Mouse (Mus musculus) embryonic facial prominence, embryonic 14.5 days (tissue): Measurements from ENCODE around the gene Kcnj11. TPM values are rescaled to one million over a fixed set of nuclear protein-coding genes. Genes with fewer than 3 reads are reported as not detected.

Source experiments
- ATAC-seq: fragments of 200-750 bp; cut with Nextera tagmentation; 2 replicates; pipeline ENCODE4 v1.8.0; 2017; ENCODE audit warnings: low read depth, moderate number of reproducible peaks, moderate TSS enrichment
- DNase-seq: peaks from one replicate; pipeline ENCODE4 v3.0.0-alpha.2; 2015; ENCODE audit warnings: low spot score
- H3K27ac ChIP-seq: fragments of 300-500 bp; sonication (generic); replicated peaks from 2 replicates; pipeline ENCODE4 v1.5.1; 2014; ENCODE audit warnings: low read depth, mild to moderate bottlenecking, low read length, moderate library complexity
- H3K27me3 ChIP-seq: fragments of 300-500 bp; sonication (generic); replicated peaks from 2 replicates; pipeline ENCODE4 v1.6.1; 2014; ENCODE audit warnings: low read length; ENCODE audit not compliant: control insufficient read depth, insufficient read depth
- H3K36me3 ChIP-seq: fragments of 300-500 bp; sonication (generic); 2 replicates; pipeline ENCODE4 v1.6.1; 2014; ENCODE audit warnings: low read length, mixed read lengths; ENCODE audit not compliant: control insufficient read depth, insufficient read depth
- H3K4me1 ChIP-seq: fragments of 300-500 bp; sonication (generic); 2 replicates; pipeline ENCODE4 v1.6.1; 2014; ENCODE audit warnings: antibody characterized with exemption, low read length; ENCODE audit not compliant: control insufficient read depth, insufficient read depth
- H3K4me2 ChIP-seq: fragments of 300-500 bp; sonication (generic); 2 replicates; pipeline ENCODE4 v1.6.1; 2014; ENCODE audit warnings: low read depth, mild to moderate bottlenecking, low read length, moderate library complexity, mixed read lengths
- H3K4me3 ChIP-seq: fragments of 300-500 bp; sonication (generic); 2 replicates; pipeline ENCODE4 v1.5.1; 2014; ENCODE audit warnings: low read depth, mild to moderate bottlenecking, low read length
- H3K9ac ChIP-seq: fragments of 300-500 bp; sonication (generic); 2 replicates; pipeline ENCODE4 v1.6.1; 2014; ENCODE audit warnings: low read depth, mild to moderate bottlenecking, low read length, moderate library complexity, mixed read lengths
- H3K9me3 ChIP-seq: fragments of 300-500 bp; sonication (generic); 2 replicates; pipeline ENCODE4 v1.6.1; 2016; ENCODE audit warnings: low read length; ENCODE audit not compliant: control insufficient read depth
- WGBS: fragments of 180-500 bp; shearing (Covaris S2); extraction: QIAGEN DNeasy Blood & Tissue Kit; methylation state at CpG from one replicate; pipeline ENCODE4 v1.1.7; 2014; 5-methylcytosine and 5-hydroxymethylcytosine counted together
- polyA plus RNA-seq: library from polyadenylated mRNA; unstranded; fragments of >200 nt; fragmentation: Nextera tagmentation; extraction: Ambion mirVana; gene quantifications from 2 replicates; pipeline ENCODE4 v1.2.1, GENCODE M21; 2014

Kcnj11 gene
- polyA plus RNA-seq, 1 experiment from 2014 or later = 0.61 TPM

GRCm38 (mm10) chr7:46077675-46078074, 22.9 kb downstream of the Kcnj11 start:
- Histone ChIP-seq H3K9me3 (no peaks in the 10 kb centered on the region), H3K4me3 (no peak overlapping the region), H3K4me1 (no peaks in the 10 kb centered on the region), H3K27ac (no peak overlapping the region), H3K4me2 (no peak overlapping the region), H3K36me3 (peaks cover 99% of the 10 kb centered on the region), H3K9ac (no peak overlapping the region), H3K27me3 (no peaks in the 10 kb centered on the region)
- WGBS = 80% methylated on average over 12 of the region's 12 CpGs
- ATAC-seq (0 out of 2 replicates have a peak, but pooled peaks have one; percentile 22), DNase-seq (peak; percentile 8)

DNA sequence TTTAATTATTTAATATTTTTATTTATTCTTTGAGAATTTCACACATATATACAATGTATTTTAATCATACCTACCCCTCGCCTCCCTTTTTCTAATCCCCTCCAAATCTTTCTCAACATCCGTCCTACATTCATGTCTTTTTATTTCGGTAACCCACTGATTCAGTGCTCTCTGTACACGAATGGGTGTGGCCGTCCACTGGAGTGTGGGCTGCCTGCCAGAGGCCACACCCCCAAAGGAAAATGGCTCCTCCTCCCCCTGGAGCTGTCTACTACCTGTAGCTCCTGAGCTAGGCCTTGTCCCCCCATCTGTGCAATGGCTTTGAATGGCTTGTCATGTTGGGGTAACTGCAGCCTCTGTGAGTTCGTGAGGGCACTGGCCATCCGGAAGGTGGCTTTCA, 23.7 kb downstream of the Kcnj11 start:
- 84% methylated on average over 7 of the region's 7 CpGs for WGBS
- ATAC-seq = no peak
- Histone ChIP-seq H3K36me3 (peaks cover 99% of the 10 kb centered on the region), H3K4me3 (no peak overlapping the region), H3K4me2 (no peak overlapping the region), H3K9me3 (no peaks in the 10 kb centered on the region), H3K4me1 (no peaks in the 10 kb centered on the region), H3K27me3 (no peaks in the 10 kb centered on the region), H3K9ac (no peak overlapping the region), H3K27ac (no peak overlapping the region)
- DNase-seq = no peak

DNA sequence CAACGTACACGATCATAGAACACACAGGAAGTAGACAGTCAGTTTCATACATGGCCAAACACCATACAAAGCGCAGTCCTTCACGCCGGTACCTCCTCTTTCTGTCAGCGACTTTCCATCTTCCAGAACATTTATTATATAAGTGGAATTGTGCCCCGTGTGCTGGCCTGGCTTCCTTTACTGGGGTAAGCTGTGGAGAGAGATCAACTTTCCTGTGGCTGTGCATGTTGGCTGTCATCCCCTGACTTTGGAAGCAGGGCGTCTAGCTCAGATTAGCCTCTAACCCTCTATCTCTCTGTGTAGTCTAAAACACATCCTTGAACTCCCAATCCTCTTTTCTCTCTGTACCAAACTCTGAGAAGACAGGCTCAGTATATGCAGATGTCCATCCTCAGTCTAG, 31.7 kb downstream of the Kcnj11 start:
- Histone ChIP-seq H3K9ac (no peak overlapping the region), H3K27ac (no peak overlapping the region), H3K27me3 (no peaks in the 10 kb centered on the region), H3K4me2 (no peak overlapping the region), H3K4me3 (no peak overlapping the region), H3K4me1 (no peaks in the 10 kb centered on the region), H3K9me3 (no peaks in the 10 kb centered on the region), H3K36me3 (peaks cover 85% of the 10 kb centered on the region)
- ATAC-seq = no peak
- 96% methylated on average over 8 of the region's 8 CpGs for WGBS
- no peak for DNase-seq

- H3K4me3 ChIP-seq = no peak overlapping the region
- H3K9ac ChIP-seq = no peak overlapping the region
- no peak overlapping the region for H3K4me2 ChIP-seq
- peaks cover 80% of the 10 kb centered on the region for H3K36me3 ChIP-seq
- H3K27me3 ChIP-seq = no peaks in the 10 kb centered on the region
- DNase-seq (no peak), ATAC-seq (no peak)
- H3K4me1 ChIP-seq = no peaks in the 10 kb centered on the region
- WGBS = 91% methylated on average over 6 of the region's 6 CpGs
- H3K9me3 ChIP-seq = no peaks in the 10 kb centered on the region
- H3K27ac ChIP-seq = no peak overlapping the region
These were observed 37.3 kb downstream of the Kcnj11 start for GRCm38 (mm10) chr7:46063296-46063695.

DNA sequence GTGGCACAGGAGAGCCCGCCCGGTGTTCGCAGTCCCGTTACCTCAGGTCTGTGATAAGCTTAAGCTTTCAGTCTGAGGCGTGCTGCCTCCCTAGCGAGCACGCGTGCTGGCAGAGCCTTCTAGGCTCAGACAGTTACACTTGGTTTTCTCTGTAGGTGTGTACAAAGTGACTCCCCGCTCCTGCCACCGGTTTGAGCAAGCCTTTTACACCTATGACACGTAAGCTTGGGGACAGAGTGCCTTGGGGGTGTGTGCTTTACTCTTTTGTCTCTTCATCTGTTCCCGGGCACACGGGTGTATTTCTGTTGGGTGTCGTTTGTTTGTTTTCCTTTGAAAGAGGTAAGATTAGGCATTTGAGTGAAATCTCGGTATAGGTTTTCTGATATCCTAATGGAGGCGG, 39.0 kb downstream of the Kcnj11 start:
- Histone ChIP-seq H3K4me2 (no peak overlapping the region), H3K27ac (no peak overlapping the region), H3K4me1 (no peaks in the 10 kb centered on the region), H3K9ac (no peak overlapping the region), H3K9me3 (no peaks in the 10 kb centered on the region), H3K36me3 (peaks cover 90% of the 10 kb centered on the region), H3K4me3 (no peak overlapping the region), H3K27me3 (no peaks in the 10 kb centered on the region)
- DNase-seq (no peak), ATAC-seq (no peak)
- 96% methylated on average over 16 of the region's 16 CpGs for WGBS

DNA sequence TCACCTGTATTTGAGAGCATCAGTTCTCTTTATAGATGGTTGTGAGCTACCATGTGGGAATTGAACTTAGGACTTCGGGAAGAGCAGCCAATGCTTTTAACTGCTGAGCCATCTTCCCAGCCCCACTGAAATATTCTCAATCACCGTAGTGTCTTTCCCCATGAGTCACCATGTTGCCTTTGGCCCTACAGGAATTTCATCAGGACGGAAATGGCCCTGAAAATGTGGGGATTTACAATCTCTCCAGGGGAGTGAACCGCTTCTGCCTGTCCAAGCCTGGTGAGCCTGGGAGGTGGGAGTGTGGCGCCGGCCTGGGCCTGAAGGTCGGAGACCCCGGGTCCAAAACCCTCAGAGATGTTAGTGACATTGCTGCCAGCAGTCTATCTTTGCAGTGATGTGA, 39.9 kb downstream of the Kcnj11 start:
- H3K9ac ChIP-seq = no peak overlapping the region
- H3K27ac ChIP-seq = no peak overlapping the region
- H3K4me3 ChIP-seq = no peak overlapping the region
- H3K9me3 ChIP-seq = no peaks in the 10 kb centered on the region
- H3K27me3 ChIP-seq = no peaks in the 10 kb centered on the region
- H3K4me1 ChIP-seq = no peaks in the 10 kb centered on the region
- peaks cover 91% of the 10 kb centered on the region for H3K36me3 ChIP-seq
- DNase-seq (no peak), ATAC-seq (no peak)
- WGBS = 93% methylated on average over 8 of the region's 8 CpGs
- H3K4me2 ChIP-seq = no peak overlapping the region

DNA sequence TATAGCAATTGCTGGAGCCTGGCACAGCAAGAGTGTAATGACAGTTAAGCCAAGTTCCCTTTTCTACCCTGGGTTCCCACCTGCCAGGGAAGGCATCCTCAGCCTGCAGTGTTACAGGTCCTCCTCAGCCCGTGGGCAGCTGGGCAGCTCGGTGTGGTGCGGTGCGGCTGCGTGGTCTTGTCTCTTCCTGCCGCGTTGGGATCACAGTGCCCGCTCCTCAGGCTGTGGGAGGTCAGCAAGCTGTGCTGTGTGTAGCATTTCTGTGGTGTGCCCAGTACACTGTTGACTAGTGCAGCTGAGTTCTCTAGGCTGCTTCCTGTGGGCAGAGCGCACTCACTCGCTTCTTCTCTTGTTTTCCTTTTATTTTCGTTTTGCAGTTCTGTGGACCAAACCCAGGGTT, 41.7 kb downstream of the Kcnj11 start:
- Histone ChIP-seq H3K36me3 (peaks cover 92% of the 10 kb centered on the region), H3K4me2 (no peak overlapping the region), H3K4me1 (no peaks in the 10 kb centered on the region), H3K9ac (no peak overlapping the region), H3K9me3 (no peaks in the 10 kb centered on the region), H3K27me3 (no peaks in the 10 kb centered on the region), H3K27ac (no peak overlapping the region), H3K4me3 (no peak overlapping the region)
- DNase-seq (no peak), ATAC-seq (no peak)
- WGBS = 87% methylated on average over 6 of the region's 11 CpGs

DNA sequence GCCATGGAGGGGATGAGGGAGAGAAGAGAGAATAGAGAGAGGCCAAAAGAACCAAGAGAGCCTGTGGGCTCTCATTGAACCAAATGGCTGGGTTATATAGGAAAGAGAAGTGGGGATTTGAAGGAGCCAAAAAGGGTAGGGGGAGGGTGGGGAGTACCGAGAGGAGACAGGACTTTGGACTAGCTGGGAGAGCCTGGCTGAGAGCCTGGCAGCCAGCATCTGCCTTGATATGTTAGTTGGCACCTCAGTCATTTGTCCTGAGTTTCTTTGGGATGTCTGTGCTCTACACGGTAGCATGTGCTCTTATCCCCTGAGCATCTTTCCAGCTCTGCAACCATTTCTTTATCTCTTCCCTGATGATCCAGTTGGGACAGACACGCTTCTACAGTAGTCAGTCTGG, 47.0 kb downstream of the Kcnj11 start:
- no peaks in the 10 kb centered on the region for H3K27me3 ChIP-seq
- peaks cover 81% of the 10 kb centered on the region for H3K36me3 ChIP-seq
- H3K4me3 ChIP-seq = no peak overlapping the region
- no peak overlapping the region for H3K4me2 ChIP-seq
- no peak overlapping the region for H3K9ac ChIP-seq
- no peaks in the 10 kb centered on the region for H3K4me1 ChIP-seq
- DNase-seq (no peak), ATAC-seq (no peak)
- WGBS = 87% methylated on average over 3 of the region's 3 CpGs
- H3K27ac ChIP-seq = no peak overlapping the region
- H3K9me3 ChIP-seq = no peaks in the 10 kb centered on the region

DNA sequence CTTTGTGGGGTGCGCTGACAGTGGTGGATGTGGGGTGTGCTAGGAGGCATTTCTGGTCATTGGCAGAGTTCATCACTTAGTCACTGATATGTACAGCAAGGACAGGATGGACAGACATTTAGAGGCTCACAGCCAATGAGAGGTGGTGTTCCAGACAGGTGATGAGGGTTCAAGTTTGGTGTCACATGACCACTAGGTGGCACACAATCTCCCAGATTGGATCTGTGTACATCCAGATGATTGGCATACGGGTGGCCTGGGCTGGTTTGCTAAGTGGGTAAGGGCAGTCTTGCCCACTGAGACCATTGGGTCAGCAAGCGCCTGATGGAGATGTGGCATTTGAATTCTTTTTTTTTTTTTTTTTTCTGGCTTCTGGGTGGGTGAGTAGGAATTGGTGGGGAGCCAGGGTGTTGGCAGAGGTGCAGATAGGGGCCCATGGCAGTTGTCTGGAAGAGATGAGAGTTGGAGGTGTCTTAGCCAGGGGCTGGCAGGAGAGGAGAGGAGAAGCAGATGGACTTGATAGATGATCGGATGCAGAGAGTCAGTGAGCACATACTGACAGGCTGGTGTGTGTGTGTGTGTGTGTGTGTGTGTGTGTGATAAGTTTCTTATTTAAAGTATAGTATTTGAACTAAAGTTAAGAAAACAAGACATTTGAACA, 48.3 kb downstream of the Kcnj11 start:
- H3K27me3 ChIP-seq = no peaks in the 10 kb centered on the region
- WGBS = 85% methylated on average over 4 of the region's 4 CpGs
- no peak overlapping the region for H3K4me3 ChIP-seq
- ATAC-seq (no peak), DNase-seq (no peak)
- H3K36me3 ChIP-seq = peaks cover 79% of the 10 kb centered on the region
- H3K9ac ChIP-seq = no peak overlapping the region
- no peak overlapping the region for H3K4me2 ChIP-seq
- no peaks in the 10 kb centered on the region for H3K9me3 ChIP-seq
- H3K27ac ChIP-seq = no peak overlapping the region
- H3K4me1 ChIP-seq = no peaks in the 10 kb centered on the region
